Mouse (Mus musculus): Measurements from ENCODE around the gene Stat3. TPM values are rescaled to one million over a fixed set of nuclear protein-coding genes. Genes with fewer than 3 reads are reported as not detected.

Stat3 gene
- polyA plus RNA-seq, 1 experiment from 2014 or later, result 45.1 TPM

GRCm38 (mm10) chr11:100845793-100846192 is 93.5 kb downstream of the Stat3 start:
- no peaks in the 10 kb centered on the region for H3K36me3 ChIP-seq
- ATAC-seq (replicated peaks; ENCODE audit: low FRiP score), result no peak
- no peak overlapping the region for H3K9ac ChIP-seq
- H3K4me1 ChIP-seq, result peaks cover 22% of the 10 kb centered on the region
- no peaks in the 10 kb centered on the region for H3K9me3 ChIP-seq (replicated peaks)
- H3K4me2 ChIP-seq, result no peak overlapping the region
- no peak overlapping the region for H3K4me3 ChIP-seq (replicated peaks)
- 84% methylated on average over 6 of the region's 6 CpGs for WGBS
- no peaks in the 10 kb centered on the region for H3K27me3 ChIP-seq
- H3K27ac ChIP-seq, result no peak overlapping the region

DNA sequence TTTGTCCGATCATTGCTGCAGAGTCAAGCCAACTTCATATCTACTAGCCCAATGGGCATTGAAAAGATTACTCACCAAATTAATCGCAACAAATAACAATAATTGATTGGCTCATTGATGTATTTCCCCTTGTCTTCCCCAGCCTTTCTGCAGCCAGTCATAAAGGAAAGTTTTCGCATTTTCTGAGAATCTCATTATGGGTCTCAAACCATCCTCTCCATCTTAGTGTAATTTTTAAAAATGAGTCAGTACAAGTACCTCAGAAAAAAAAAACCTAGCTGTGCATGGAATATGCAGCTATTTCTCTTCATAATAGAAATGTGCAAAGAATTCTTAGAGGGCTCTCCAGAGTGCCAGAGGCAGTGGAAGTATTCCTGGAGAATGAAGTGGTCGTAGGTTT is 95.2 kb downstream of the Stat3 start:
- ATAC-seq (replicated peaks; ENCODE audit: low FRiP score), result no peak
- Histone ChIP-seq H3K27ac (no peak overlapping the region), H3K9me3 (replicated peaks) (no peaks in the 10 kb centered on the region), H3K36me3 (no peaks in the 10 kb centered on the region), H3K4me2 (no peak overlapping the region), H3K9ac (no peak overlapping the region), H3K27me3 (no peaks in the 10 kb centered on the region), H3K4me3 (replicated peaks) (no peak overlapping the region), H3K4me1 (peaks cover 12% of the 10 kb centered on the region)
- WGBS, result 93% methylated on average over 4 of the region's 4 CpGs

DNA sequence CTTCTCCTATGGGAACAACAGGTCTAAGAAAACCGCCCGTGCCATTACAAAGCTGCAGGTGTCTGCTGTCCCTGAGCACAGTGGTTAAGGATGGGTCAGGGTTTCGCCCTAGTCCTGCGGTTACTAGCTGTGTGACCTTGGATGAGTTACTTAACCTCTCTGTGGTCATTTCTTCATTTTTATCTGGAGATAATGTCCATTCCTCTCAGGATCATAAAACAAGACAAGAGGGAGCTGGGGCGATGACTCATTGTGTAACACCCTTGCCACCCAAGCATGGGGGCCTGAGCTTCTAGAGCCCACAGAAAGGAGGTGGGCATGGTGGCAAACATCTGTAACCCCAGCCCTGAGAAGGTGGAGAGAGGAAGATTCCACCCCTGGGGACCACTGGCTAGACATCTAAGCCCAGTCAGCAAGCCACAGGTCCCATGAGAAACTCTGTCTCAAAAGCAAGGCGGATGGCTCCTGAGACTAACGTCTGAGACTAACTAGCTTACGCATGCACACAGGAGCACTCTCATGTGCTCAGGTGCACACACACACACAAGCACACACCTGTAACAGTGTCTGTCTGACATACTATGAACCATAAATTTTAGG is 96.2 kb downstream of the Stat3 start:
- H3K27ac ChIP-seq, result no peak overlapping the region
- no peaks in the 10 kb centered on the region for H3K36me3 ChIP-seq
- H3K9me3 ChIP-seq (replicated peaks), result no peaks in the 10 kb centered on the region
- H3K9ac ChIP-seq, result no peak overlapping the region
- no peak overlapping the region for H3K4me2 ChIP-seq
- H3K27me3 ChIP-seq, result no peaks in the 10 kb centered on the region
- no peak overlapping the region for H3K4me3 ChIP-seq (replicated peaks)
- no peak for ATAC-seq (replicated peaks; ENCODE audit: low FRiP score)
- H3K4me1 ChIP-seq, result peaks cover 5% of the 10 kb centered on the region
- 92% methylated on average over 8 of the region's 8 CpGs for WGBS

DNA sequence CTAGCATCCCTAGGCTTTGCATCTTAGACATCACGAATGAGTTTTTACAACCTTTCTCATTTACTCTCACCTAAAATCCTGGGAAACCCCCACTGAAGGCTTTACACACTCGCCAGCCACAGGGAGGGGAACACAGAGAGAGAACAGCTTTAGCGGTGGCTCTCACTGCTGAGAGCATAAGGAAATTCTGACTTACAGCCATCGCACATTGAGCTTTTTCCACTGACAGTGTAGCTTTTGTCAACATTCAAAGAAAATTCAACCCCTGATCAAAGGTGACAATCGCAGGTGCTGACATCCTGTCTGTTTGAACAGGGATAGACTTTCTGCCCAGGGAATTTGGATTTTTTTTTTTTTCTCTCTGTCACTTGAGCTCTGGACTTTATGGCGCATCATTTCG is 97.3 kb downstream of the Stat3 start:
- H3K36me3 ChIP-seq, result no peaks in the 10 kb centered on the region
- WGBS, result 70% methylated on average over 7 of the region's 7 CpGs
- H3K27me3 ChIP-seq, result no peaks in the 10 kb centered on the region
- no peak overlapping the region for H3K27ac ChIP-seq
- peaks cover 5% of the 10 kb centered on the region for H3K4me1 ChIP-seq
- no peak for ATAC-seq (replicated peaks; ENCODE audit: low FRiP score)
- no peak overlapping the region for H3K4me3 ChIP-seq (replicated peaks)
- no peak overlapping the region for H3K9ac ChIP-seq
- H3K9me3 ChIP-seq (replicated peaks), result no peaks in the 10 kb centered on the region
- H3K4me2 ChIP-seq, result no peak overlapping the region

GRCm38 (mm10) chr11:100840866-100841265 is 98.5 kb downstream of the Stat3 start:
- Histone ChIP-seq H3K4me2 (no peak overlapping the region), H3K4me3 (replicated peaks) (no peak overlapping the region), H3K27ac (no peak overlapping the region), H3K4me1 (peaks cover 5% of the 10 kb centered on the region), H3K9ac (no peak overlapping the region), H3K36me3 (no peaks in the 10 kb centered on the region), H3K27me3 (no peaks in the 10 kb centered on the region), H3K9me3 (replicated peaks) (no peaks in the 10 kb centered on the region)
- no peak for ATAC-seq (replicated peaks; ENCODE audit: low FRiP score)
- WGBS, result 55% methylated on average over 12 of the region's 12 CpGs

- ATAC-seq (replicated peaks; ENCODE audit: low FRiP score), result no peak
- Histone ChIP-seq H3K4me3 (replicated peaks) (no peak overlapping the region), H3K9ac (no peak overlapping the region), H3K9me3 (replicated peaks) (no peaks in the 10 kb centered on the region), H3K27me3 (no peaks in the 10 kb centered on the region), H3K36me3 (no peaks in the 10 kb centered on the region), H3K4me2 (no peak overlapping the region), H3K4me1 (peaks cover 5% of the 10 kb centered on the region), H3K27ac (no peak overlapping the region)
- WGBS, result 62% methylated on average over 8 of the region's 8 CpGs
Measured at GRCm38 (mm10) chr11:100839523-100839922, 99.8 kb downstream of the Stat3 start.

DNA sequence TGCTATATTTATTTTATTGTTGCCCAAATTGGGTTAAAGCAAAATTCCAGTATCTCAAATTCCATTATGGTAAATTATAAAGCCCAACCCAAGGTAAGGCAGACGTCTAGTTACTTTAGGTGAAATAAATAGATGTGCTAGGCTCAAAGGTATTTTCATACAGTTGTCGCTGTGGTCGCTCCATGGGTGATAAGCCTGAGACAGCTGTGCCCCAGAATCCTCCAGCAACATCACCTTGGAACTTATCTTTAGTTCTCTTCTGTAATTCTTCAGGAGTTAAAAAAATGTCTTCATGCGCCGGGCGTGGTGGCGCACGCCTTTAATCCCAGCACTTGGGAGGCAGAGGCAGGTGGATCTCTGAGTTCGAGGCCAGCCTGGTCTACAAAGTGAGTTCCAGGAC is 100.4 kb downstream of the Stat3 start:
- no peaks in the 10 kb centered on the region for H3K36me3 ChIP-seq
- no peak overlapping the region for H3K27ac ChIP-seq
- 95% methylated on average over 9 of the region's 9 CpGs for WGBS
- no peak overlapping the region for H3K4me3 ChIP-seq (replicated peaks)
- H3K4me1 ChIP-seq, result peaks cover 5% of the 10 kb centered on the region
- H3K9ac ChIP-seq, result no peak overlapping the region
- H3K9me3 ChIP-seq (replicated peaks), result no peaks in the 10 kb centered on the region
- no peaks in the 10 kb centered on the region for H3K27me3 ChIP-seq
- no peak for ATAC-seq (replicated peaks; ENCODE audit: low FRiP score)
- no peak overlapping the region for H3K4me2 ChIP-seq

DNA sequence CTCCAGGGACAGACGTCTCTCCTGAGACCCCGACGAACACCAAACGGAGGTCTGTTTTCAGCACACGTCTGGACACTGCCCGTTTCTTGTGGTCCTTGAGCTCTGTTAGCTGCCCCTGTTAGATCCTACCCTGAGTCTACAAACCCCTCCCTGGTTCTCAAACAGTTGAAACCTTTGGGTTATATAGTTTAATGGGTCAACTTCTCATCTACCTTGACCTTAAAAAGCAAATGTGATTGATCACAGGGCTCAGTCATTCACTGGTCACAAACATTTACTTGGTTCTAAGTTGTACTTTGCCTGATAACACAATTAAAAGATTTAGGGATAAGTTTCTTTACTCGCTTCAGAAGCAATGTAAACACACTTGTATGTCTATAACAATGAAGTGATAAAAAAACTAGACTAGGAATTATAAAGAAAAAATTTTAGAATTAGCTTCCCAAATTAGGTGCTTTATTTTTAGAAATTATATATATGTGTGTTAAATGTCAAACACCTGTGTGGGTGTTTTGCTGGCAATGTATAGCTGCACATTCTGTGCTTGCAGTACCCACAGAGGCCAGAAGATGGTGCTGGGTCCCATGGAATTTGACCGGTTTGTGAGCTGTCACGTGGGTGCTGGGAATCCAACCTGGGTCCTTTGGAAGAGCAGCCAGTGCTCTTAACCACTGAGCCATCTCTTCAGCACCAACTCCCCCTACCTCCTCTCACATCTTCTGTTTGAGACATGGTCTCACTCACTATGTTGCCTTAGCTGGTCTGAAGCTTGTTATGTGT is 102.2 kb downstream of the Stat3 start:
- no peak for ATAC-seq (replicated peaks; ENCODE audit: low FRiP score)
- H3K9ac ChIP-seq, result no peak overlapping the region

More for the DNA sequence above, 102.2 kb downstream of the Stat3 start:
- 85% methylated on average over 9 of the region's 9 CpGs for WGBS
- no peaks in the 10 kb centered on the region for H3K9me3 ChIP-seq (replicated peaks)
- H3K27ac ChIP-seq, result no peak overlapping the region
- peaks cover 18% of the 10 kb centered on the region for H3K4me1 ChIP-seq
- H3K36me3 ChIP-seq, result no peaks in the 10 kb centered on the region
- no peak overlapping the region for H3K4me2 ChIP-seq
- no peak overlapping the region for H3K4me3 ChIP-seq (replicated peaks)
- no peaks in the 10 kb centered on the region for H3K27me3 ChIP-seq

Other genes with a start within 250 kb of the Stat3 start
- gene Zfp385c, start 247.1 kb downstream of the Stat3 start, polyA plus RNA-seq (2015; fragmentation: Nextera tagmentation; extraction: Ambion mirVana), result 0.27 and 0.40 TPM in 2 replicates
- gene Dhx58, start 235.3 kb downstream of the Stat3 start, polyA plus RNA-seq (2015; fragmentation: Nextera tagmentation; extraction: Ambion mirVana), result 2.8 and 3.6 TPM in 2 replicates
- gene Kat2a, start 227.1 kb downstream of the Stat3 start, polyA plus RNA-seq (2015; fragmentation: Nextera tagmentation; extraction: Ambion mirVana), result 60.9 and 68.1 TPM in 2 replicates
- gene Hspb9, start 225.7 kb downstream of the Stat3 start, polyA plus RNA-seq (2015; fragmentation: Nextera tagmentation; extraction: Ambion mirVana), result 0.27 TPM in 1 of 2 replicates, not detected in the other
- 29.5 and 32.3 TPM in 2 replicates for gene Rab5c, start 201.3 kb downstream of the Stat3 start, polyA plus RNA-seq (2015; fragmentation: Nextera tagmentation; extraction: Ambion mirVana)
- gene Kcnh4, start 179.6 kb downstream of the Stat3 start, polyA plus RNA-seq (2015; fragmentation: Nextera tagmentation; extraction: Ambion mirVana), result 0.10 TPM in 1 of 2 replicates, not detected in the other
- gene Hcrt, start 176.6 kb downstream of the Stat3 start, polyA plus RNA-seq (2015; fragmentation: Nextera tagmentation; extraction: Ambion mirVana), result not detected in 2 replicates
- 6.7 and 7.9 TPM in 2 replicates for gene Ghdc, start 168.6 kb downstream of the Stat3 start, polyA plus RNA-seq (2015; fragmentation: Nextera tagmentation; extraction: Ambion mirVana)
- gene Stat5b, start 88.8 kb downstream of the Stat3 start, polyA plus RNA-seq (2015; fragmentation: Nextera tagmentation; extraction: Ambion mirVana), result 19.6 and 19.9 TPM in 2 replicates
- 3.1 and 3.7 TPM in 2 replicates for gene Stat5a, start 80.2 kb downstream of the Stat3 start, polyA plus RNA-seq (2015; fragmentation: Nextera tagmentation; extraction: Ambion mirVana)
- 131 and 150 TPM in 2 replicates for gene Cavin1, start 31.3 kb upstream of the Stat3 start, polyA plus RNA-seq (2015; fragmentation: Nextera tagmentation; extraction: Ambion mirVana)
- 36.1 and 46.0 TPM in 2 replicates for gene Atp6v0a1, start 69.9 kb upstream of the Stat3 start, polyA plus RNA-seq (2015; fragmentation: Nextera tagmentation; extraction: Ambion mirVana)
- 16.8 TPM in 2 replicates for gene Naglu, start 130.5 kb upstream of the Stat3 start, polyA plus RNA-seq (2015; fragmentation: Nextera tagmentation; extraction: Ambion mirVana)
- gene Hsd17b1, start 138.9 kb upstream of the Stat3 start, polyA plus RNA-seq (2015; fragmentation: Nextera tagmentation; extraction: Ambion mirVana), result 0.19 and 0.24 TPM in 2 replicates
- 46.3 and 46.7 TPM in 2 replicates for gene Coasy, start 143.0 kb upstream of the Stat3 start, polyA plus RNA-seq (2015; fragmentation: Nextera tagmentation; extraction: Ambion mirVana)
- gene Mlx, start 147.7 kb upstream of the Stat3 start, polyA plus RNA-seq (2015; fragmentation: Nextera tagmentation; extraction: Ambion mirVana), result 44.9 and 46.9 TPM in 2 replicates
- gene Psmc3ip, start 155.9 kb upstream of the Stat3 start, polyA plus RNA-seq (2015; fragmentation: Nextera tagmentation; extraction: Ambion mirVana), result 37.3 and 38.0 TPM in 2 replicates
- 21.3 and 24.5 TPM in 2 replicates for gene Retreg3, start 180.4 kb upstream of the Stat3 start, polyA plus RNA-seq (2015; fragmentation: Nextera tagmentation; extraction: Ambion mirVana)
- 86.3 and 99.6 TPM in 2 replicates for gene Tubg1, start 180.4 kb upstream of the Stat3 start, polyA plus RNA-seq (2015; fragmentation: Nextera tagmentation; extraction: Ambion mirVana)
- 3.8 and 4.2 TPM in 2 replicates for gene Tubg2, start 216.4 kb upstream of the Stat3 start, polyA plus RNA-seq (2015; fragmentation: Nextera tagmentation; extraction: Ambion mirVana)
- 1.9 and 2.0 TPM in 2 replicates for gene Cntnap1, start 231.0 kb upstream of the Stat3 start, polyA plus RNA-seq (2015; fragmentation: Nextera tagmentation; extraction: Ambion mirVana)
- gene Plekhh3, start 231.8 kb upstream of the Stat3 start, polyA plus RNA-seq (2015; fragmentation: Nextera tagmentation; extraction: Ambion mirVana), result 17.0 and 18.6 TPM in 2 replicates
- 0.78 and 0.82 TPM in 2 replicates for gene Ccr10, start 235.9 kb upstream of the Stat3 start, polyA plus RNA-seq (2015; fragmentation: Nextera tagmentation; extraction: Ambion mirVana)